Comparison of ENCODE assay signal across 10 mouse cellular contexts in the genomic region with DNA sequence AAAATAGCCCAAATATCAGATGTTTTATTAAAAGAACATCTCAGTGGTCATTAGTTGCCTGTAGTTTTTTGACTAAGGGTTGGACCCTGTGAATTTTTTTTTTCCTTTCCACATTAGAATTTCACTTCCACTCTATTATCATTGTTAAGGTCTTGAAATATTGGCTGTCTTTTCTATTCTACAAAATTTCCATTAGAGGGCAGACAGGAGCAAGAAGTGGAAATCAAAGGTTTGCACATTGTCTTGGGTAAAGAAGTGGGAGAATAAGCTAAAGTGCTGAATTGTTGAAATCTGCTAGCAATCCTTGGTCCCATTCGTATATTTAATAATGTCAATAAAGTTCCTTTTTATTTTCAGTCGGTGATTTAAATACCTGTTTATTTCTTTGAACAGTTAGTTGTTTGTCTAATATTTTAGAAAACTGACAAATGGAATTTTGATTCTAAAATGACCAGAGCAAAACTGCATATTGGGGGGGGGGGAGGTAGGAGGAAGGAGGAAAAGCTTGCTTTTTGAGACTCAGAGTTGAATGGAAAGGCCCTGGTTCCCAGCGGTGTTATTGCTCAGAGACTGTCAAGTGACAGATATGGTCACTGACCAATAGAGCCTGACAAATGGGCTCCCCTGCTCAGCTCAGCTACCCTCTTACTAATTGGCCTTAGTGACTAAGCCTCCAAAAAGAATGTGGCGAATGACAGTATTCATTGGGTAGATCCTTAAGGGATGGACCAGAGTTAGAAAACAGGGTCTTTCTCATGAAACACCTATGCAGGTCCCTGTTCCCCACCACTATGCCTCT.
DNase-seq lines count a peak whose midpoint lies in the region; ATAC-seq and TF ChIP-seq lines count a peak whose summit lies in the region.
"Had no signal": no experiment of that assay in that cellular context is flagged by ENCODE, and none has a peak within 500 bp of the region (broad histone marks: within the 10 kb centered on the region; RNA-seq: fewer than 3 reads in every experiment).

No protein-coding gene starts in this region.

- no peak overlapping the region for H3K9ac ChIP-seq in limb, embryonic 14.5 days (ENCODE audit: low read depth, low read length, severe bottlenecking)

- H3K4me2 ChIP-seq in limb, embryonic 14.5 days (replicated peaks; ENCODE audit: low read depth, low read length, severe bottlenecking), result no peak overlapping the region

- DNase-seq in limb, embryonic 14.5 days (ENCODE audit: low spot score), result peak; percentile 56
- DNase-seq in limb, embryonic 10.5 days (ENCODE audit: low spot score), result no peak
- DNase-seq in MEL-GATA-1-ER (ENCODE audit: extremely low read depth, low read depth), result peak; percentile 16
- DNase-seq in left cerebral cortex, adult 8-10 months (ENCODE audit: low spot score in 2 of 2), result no peak
- DNase-seq in layer of hippocampus, adult 8-10 months (ENCODE audit: low spot score in 2 of 2), result no peak
- DNase-seq: cerebellum, postnatal 36 days; layer of hippocampus, adult 9-11 months had no signal

- ATAC-seq in limb, embryonic 14.5 days (ENCODE audit: low FRiP score, low read depth), result no peak
- peak; percentile 76 for ATAC-seq in common myeloid progenitor, adult 5-6 weeks (replicated peaks; ENCODE audit: low read depth, poor library complexity, severe bottlenecking)
- ATAC-seq in megakaryocyte-erythroid progenitor cell, adult 5-6 weeks (replicated peaks; ENCODE audit: low FRiP score, low TSS enrichment, poor library complexity, severe bottlenecking), result 0 out of 2 replicates have a peak, but pooled peaks have one; percentile 55

- H3K4me3 ChIP-seq in limb, embryonic 14.5 days (replicated peaks; ENCODE audit: low read length), result no peak overlapping the region
- no peak overlapping the region for H3K4me3 ChIP-seq in limb, embryonic 10.5 days
- H3K4me3 ChIP-seq: heart, embryonic 10.5 days had no signal

- H3K4me1 ChIP-seq in limb, embryonic 14.5 days (ENCODE audit: control insufficient read depth, insufficient read depth, low read length), result 0 out of 2 replicates have a peak, but pooled peaks cover 2% of the 10 kb centered on the region
- H3K4me1 ChIP-seq in limb, embryonic 10.5 days, result peaks cover 9% of the 10 kb centered on the region; the same call in 1 of the 2 replicates
- H3K4me1 ChIP-seq: heart, embryonic 10.5 days had no signal

- no peak for TF ChIP-seq POLR2A in limb, embryonic 14.5 days (IDR thresholded peaks at IDR 0.05; ENCODE audit: borderline replicate concordance, extremely low read depth, insufficient read depth, insufficient read length)

- no peak overlapping the region for H3K27ac ChIP-seq in limb, embryonic 14.5 days (replicated peaks; ENCODE audit: low read depth, low read length)
- no peak overlapping the region for H3K27ac ChIP-seq in limb, embryonic 10.5 days
- H3K27ac ChIP-seq: heart, embryonic 10.5 days had no signal

- no peaks in the 10 kb centered on the region for H3K36me3 ChIP-seq in limb, embryonic 14.5 days (ENCODE audit: control insufficient read depth, insufficient read depth, low read length)
- no peaks in the 10 kb centered on the region for H3K36me3 ChIP-seq in limb, embryonic 10.5 days
- H3K36me3 ChIP-seq: heart, embryonic 10.5 days had no signal

- WGBS in limb, embryonic 14.5 days, result 52% methylated on average over 4 of the region's 4 CpGs
- 63% methylated on average over 4 of the region's 4 CpGs for WGBS in limb, embryonic 10.5 days

- no peaks in the 10 kb centered on the region for H3K27me3 ChIP-seq in limb, embryonic 14.5 days (ENCODE audit: control insufficient read depth, insufficient read depth, low read length)
- H3K27me3 ChIP-seq in limb, embryonic 10.5 days (ENCODE audit: low read depth, poor library complexity, severe bottlenecking), result 0 out of 2 replicates have a peak, but pooled peaks cover 6% of the 10 kb centered on the region

- H3K9me3 ChIP-seq in limb, embryonic 14.5 days (ENCODE audit: control insufficient read depth, low read length), result no peaks in the 10 kb centered on the region
- no peaks in the 10 kb centered on the region for H3K9me3 ChIP-seq in limb, embryonic 10.5 days (replicated peaks)
- H3K9me3 ChIP-seq: heart, embryonic 10.5 days had no signal

Comparison
In these comparisons a context has a peak if more than half of its experiments do, and no peak if none do; other contexts are left out.
1. DNase-seq: peak in limb, embryonic 14.5 days (single experiment) and MEL-GATA-1-ER (single experiment); none in limb, embryonic 10.5 days (single experiment), left cerebral cortex, adult 8-10 months (0 of 2) and layer of hippocampus, adult 8-10 months (0 of 2).